Comparison of ENCODE assay signal across 8 mouse cellular contexts in the genomic region with DNA sequence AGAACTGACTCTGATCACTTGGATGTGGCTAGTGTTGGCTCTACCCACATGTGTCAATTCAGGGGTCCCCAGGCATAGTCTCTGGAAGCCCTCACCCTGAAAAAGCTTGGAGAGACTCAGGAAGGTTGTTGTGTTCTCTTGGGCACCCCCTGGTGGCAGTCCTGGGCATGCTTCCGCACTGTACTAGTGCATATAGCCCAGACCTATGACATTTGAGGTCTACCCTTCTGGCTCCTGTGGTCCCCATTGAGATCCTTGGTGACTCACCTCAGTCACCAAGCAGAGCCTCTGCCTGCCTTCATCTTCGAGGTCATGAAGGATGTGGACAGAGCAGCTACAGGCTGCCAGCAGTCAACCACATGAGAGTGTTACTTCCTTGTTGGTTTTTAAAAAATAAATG. TPM values are rescaled to one million over a fixed set of nuclear protein-coding genes. Genes with fewer than 3 reads are reported as not detected.
DNase-seq lines count a peak whose midpoint lies in the region; ATAC-seq and TF ChIP-seq lines count a peak whose summit lies in the region.

No protein-coding gene starts in this region.

- H3K4me1 ChIP-seq in heart, postnatal 0 days (ENCODE audit: control insufficient read depth, insufficient read depth), result 0 out of 2 replicates have a peak, but pooled peaks cover 6% of the 10 kb centered on the region
- H3K4me1 ChIP-seq in bone marrow, adult 2 months (ENCODE audit: control insufficient read depth, insufficient read depth, low read length), result peaks cover 8% of the 10 kb centered on the region

- peak; percentile 56 for TF ChIP-seq CTCF in heart, postnatal 0 days (IDR thresholded peaks at IDR 0.05; ENCODE audit: low read depth)
- peak; percentile 61; the same call in 1 of the 2 replicates for TF ChIP-seq CTCF in bone marrow, adult 2 months (IDR thresholded peaks at IDR 0.05; ENCODE audit: control insufficient read depth, insufficient read depth, low read length)

- no peak overlapping the region for H3K27ac ChIP-seq in heart, postnatal 0 days (ENCODE audit: low read depth)
- H3K27ac ChIP-seq in bone marrow, adult 2 months (ENCODE audit: control insufficient read depth, insufficient read depth, low read depth, low read length, poor library complexity), result no peak overlapping the region

- DNase-seq in heart, postnatal 0 days (ENCODE audit: low spot score), result no peak
- DNase-seq in heart, adult 11 months, result no peak
- peak; percentile 63 for DNase-seq in right cerebral cortex, postnatal 14 days
- no peak for DNase-seq in right cerebral cortex, postnatal 25 days
- peak; percentile 78 to 79 for DNase-seq in kidney, postnatal 4 days
- DNase-seq in thymus, postnatal 0 days (ENCODE audit: low spot score), result peak; percentile 59
- no peak for DNase-seq in cerebellum, adult 9-11 months

- H3K9me3 ChIP-seq in heart, postnatal 0 days (replicated peaks; ENCODE audit: control insufficient read depth, low read length), result no peaks in the 10 kb centered on the region

- TF ChIP-seq EP300 in heart, postnatal 0 days (IDR thresholded peaks at IDR 0.05; ENCODE audit: low read depth), result no peak

- no peak overlapping the region for H3K4me3 ChIP-seq in heart, postnatal 0 days (ENCODE audit: low read depth, low read length)
- H3K4me3 ChIP-seq in bone marrow, adult 2 months (replicated peaks; ENCODE audit: control insufficient read depth, low read depth, low read length), result no peak overlapping the region

- TF ChIP-seq POLR2A in bone marrow, adult 2 months (IDR thresholded peaks at IDR 0.05; ENCODE audit: borderline replicate concordance, control insufficient read depth, low read depth, low read length), result no peak

- no peak overlapping the region for H3K9ac ChIP-seq in heart, postnatal 0 days (replicated peaks; ENCODE audit: low read depth, low read length)

- WGBS in heart, postnatal 0 days, result 86% methylated on average over 2 of the region's 2 CpGs
- WGBS in bone marrow, adult 2 months, result 43% methylated on average over 2 of the region's 2 CpGs

- no peak for ATAC-seq in heart, postnatal 0 days (ENCODE audit: insufficient read depth, low read depth)

- H3K36me3 ChIP-seq in heart, postnatal 0 days (replicated peaks; ENCODE audit: control insufficient read depth, insufficient read depth, low read length), result peaks cover 29% of the 10 kb centered on the region

- no peak overlapping the region for H3K4me2 ChIP-seq in heart, postnatal 0 days (ENCODE audit: low read depth, low read length)

- no peaks in the 10 kb centered on the region for H3K27me3 ChIP-seq in heart, postnatal 0 days (ENCODE audit: control insufficient read depth, insufficient read depth, low read length)

RNA-seq across cellular contexts. Expression of a gene that starts 5.1 kb away (rescaled TPM):
- total RNA-seq in heart, postnatal 0 days (2014; rRNA removed; ENCODE audit: low replicate concordance), result 333 and 425 TPM in 2 replicates
- polyA plus RNA-seq in heart, postnatal 0 days (2015; fragmentation: Nextera tagmentation; extraction: Ambion mirVana), result 210 and 212 TPM in 2 replicates
- polyA plus RNA-seq in bone marrow, adult 2 months (2011; ENCODE audit: insufficient read depth, insufficient read length, low replicate concordance, missing spikeins), result 111 and 147 TPM in 2 replicates
- polyA plus RNA-seq in thymus, postnatal 0 days (2015; fragmentation: Nextera tagmentation; extraction: Ambion mirVana), result 340 and 346 TPM in 2 replicates

RNA-seq across cellular contexts. Expression of a gene that starts 10.6 kb away (rescaled TPM):
- 0.04 and 12.6 TPM in 2 replicates for total RNA-seq in heart, postnatal 0 days (2014; rRNA removed; ENCODE audit: low replicate concordance)
- 0.59 and 1.6 TPM in 2 replicates for polyA plus RNA-seq in heart, postnatal 0 days (2015; fragmentation: Nextera tagmentation; extraction: Ambion mirVana)
- polyA plus RNA-seq in bone marrow, adult 2 months (2011; ENCODE audit: insufficient read depth, insufficient read length, low replicate concordance, missing spikeins), result 67.8 and 106 TPM in 2 replicates
- polyA plus RNA-seq in thymus, postnatal 0 days (2015; fragmentation: Nextera tagmentation; extraction: Ambion mirVana), result 9.4 and 11.2 TPM in 2 replicates

RNA-seq across cellular contexts. Expression of a gene that starts 18.2 kb away (rescaled TPM):
- total RNA-seq in heart, postnatal 0 days (2014; rRNA removed; ENCODE audit: low replicate concordance), result 68.4 and 178 TPM in 2 replicates
- polyA plus RNA-seq in heart, postnatal 0 days (2015; fragmentation: Nextera tagmentation; extraction: Ambion mirVana), result 62.1 and 68.5 TPM in 2 replicates
- 11.2 and 12.6 TPM in 2 replicates for polyA plus RNA-seq in bone marrow, adult 2 months (2011; ENCODE audit: insufficient read depth, insufficient read length, low replicate concordance, missing spikeins)
- polyA plus RNA-seq in thymus, postnatal 0 days (2015; fragmentation: Nextera tagmentation; extraction: Ambion mirVana), result 32.4 and 33.8 TPM in 2 replicates

RNA-seq across cellular contexts. Expression of a gene that starts 20.5 kb away (rescaled TPM):
- 0.50 TPM in 1 of 2 replicates, not detected in the other for total RNA-seq in heart, postnatal 0 days (2014; rRNA removed; ENCODE audit: low replicate concordance)
- 0.12 TPM in 2 replicates for polyA plus RNA-seq in heart, postnatal 0 days (2015; fragmentation: Nextera tagmentation; extraction: Ambion mirVana)
- polyA plus RNA-seq in bone marrow, adult 2 months (2011; ENCODE audit: insufficient read depth, insufficient read length, low replicate concordance, missing spikeins), result not detected in 2 replicates
- polyA plus RNA-seq in thymus, postnatal 0 days (2015; fragmentation: Nextera tagmentation; extraction: Ambion mirVana), result 1.1 and 1.3 TPM in 2 replicates

RNA-seq across cellular contexts. Expression of a gene that starts 23.9 kb away (rescaled TPM):
- 84.1 and 108 TPM in 2 replicates for total RNA-seq in heart, postnatal 0 days (2014; rRNA removed; ENCODE audit: low replicate concordance)
- 32.7 and 35.4 TPM in 2 replicates for polyA plus RNA-seq in heart, postnatal 0 days (2015; fragmentation: Nextera tagmentation; extraction: Ambion mirVana)
- polyA plus RNA-seq in bone marrow, adult 2 months (2011; ENCODE audit: insufficient read depth, insufficient read length, low replicate concordance, missing spikeins), result 31.8 and 53.0 TPM in 2 replicates
- polyA plus RNA-seq in thymus, postnatal 0 days (2015; fragmentation: Nextera tagmentation; extraction: Ambion mirVana), result 37.9 and 38.9 TPM in 2 replicates

Comparison
In these comparisons a context has a peak if more than half of its experiments do, and no peak if none do; other contexts are left out.
1. DNase-seq: peak in right cerebral cortex, postnatal 14 days (single experiment), kidney, postnatal 4 days (2 of 2) and thymus, postnatal 0 days (single experiment); none in heart, postnatal 0 days (single experiment), heart, adult 11 months (single experiment), right cerebral cortex, postnatal 25 days (single experiment) and cerebellum, adult 9-11 months (single experiment).